Mouse (Mus musculus) regulatory T cell (primary cell): ENCODE data around the gene Akr1c21.
"Not testable (repeated sequence)": the region's sequence is repeated elsewhere in the genome, so short reads cannot be mapped to it uniquely, and the experiment has no call there.

Source experiments
- in situ Hi-C: fragments of 300-600 bp; cut with MboI, MseI; formaldehyde crosslinking; loops from one replicate; pipeline ENCODE4 v1.15.1; 2025; ENCODE audit warnings: high pct_unique_total_duplicates

Akr1c21 gene

DNA sequence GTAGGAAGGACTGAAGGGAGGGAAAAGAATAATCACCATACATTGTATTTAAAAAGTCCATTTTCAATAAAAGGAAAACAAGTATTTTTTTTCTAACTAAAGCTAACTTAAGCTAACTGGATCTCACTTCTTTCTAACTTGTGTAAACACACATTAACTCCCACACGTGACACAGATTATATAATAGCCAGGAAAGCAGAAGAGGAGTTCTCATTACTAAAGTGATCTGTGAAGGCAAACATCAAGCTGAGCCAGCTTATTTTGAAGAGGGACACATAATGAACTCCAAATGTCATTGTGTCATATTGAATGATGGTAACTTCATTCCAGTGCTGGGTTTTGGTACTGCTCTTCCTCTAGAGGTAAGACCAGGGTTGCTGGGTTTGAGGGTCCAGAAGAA is at the start of gene Akr1c21:
Akr1c21 (plus strand) TSS at position 205 of the 400 bp plus-strand sequence.
- in situ Hi-C loops = no loop called here

DNA sequence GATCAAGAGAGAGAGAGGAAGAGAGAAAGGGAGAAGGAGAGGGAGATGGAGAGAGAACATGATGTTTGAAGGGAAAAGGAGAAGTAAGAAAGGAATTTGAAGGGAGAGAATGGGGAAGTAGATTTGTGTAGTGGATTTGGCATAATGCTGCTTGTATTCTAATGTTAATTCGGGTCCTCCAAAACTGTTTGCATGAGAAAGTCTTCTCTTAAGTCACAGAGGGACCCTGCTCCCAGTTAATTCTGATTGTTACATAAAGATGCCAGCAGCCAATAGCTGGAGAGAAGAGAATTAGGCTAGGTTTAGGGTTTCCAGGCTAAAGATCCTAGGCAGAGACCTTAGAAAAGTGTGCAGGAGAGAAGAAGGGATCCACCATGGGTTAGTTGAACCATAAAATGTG is 14.7 kb upstream of the Akr1c21 start:
- in situ Hi-C loops = no loop called here

DNA sequence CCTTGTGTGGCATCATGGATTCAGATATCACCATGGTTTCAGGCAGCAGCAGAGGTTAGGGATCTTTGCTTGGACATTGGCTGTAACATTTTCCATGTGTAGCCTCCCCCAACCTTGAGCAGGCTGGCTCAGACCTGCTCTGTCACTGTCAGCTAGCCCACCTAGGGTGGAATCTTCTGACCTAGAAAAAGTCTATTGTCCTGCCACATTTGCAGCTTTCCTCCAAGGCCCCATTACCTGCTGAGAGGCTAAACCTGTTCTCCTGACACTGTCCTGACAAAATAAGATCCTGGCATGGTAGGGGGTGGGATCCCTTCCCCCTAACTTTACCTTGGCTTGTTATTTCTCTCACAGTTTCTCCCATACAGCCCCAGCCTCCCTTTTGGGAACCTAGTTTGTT is 13.4 kb upstream of the Akr1c21 start:
- in situ Hi-C loops = no loop called here

DNA sequence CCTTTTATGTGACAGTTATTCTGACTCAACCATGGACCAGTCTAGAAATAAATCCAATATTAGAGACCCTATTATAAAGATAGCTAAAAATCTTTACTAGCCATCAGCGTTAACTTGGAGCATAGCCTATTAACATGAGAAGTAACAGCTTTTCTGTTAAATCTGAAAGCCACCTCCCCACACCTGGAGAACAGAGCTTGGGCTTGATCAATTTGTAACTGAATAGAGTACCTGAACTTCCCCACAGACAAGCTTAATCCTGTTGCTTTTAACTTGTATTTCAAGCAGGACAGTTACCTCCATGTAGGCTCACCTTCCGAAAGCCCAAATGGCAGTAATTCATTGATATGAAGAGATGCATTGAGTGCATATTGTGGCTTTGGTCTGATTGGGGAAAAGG is 7.9 kb upstream of the Akr1c21 start:
- in situ Hi-C loops = no loop called here

DNA sequence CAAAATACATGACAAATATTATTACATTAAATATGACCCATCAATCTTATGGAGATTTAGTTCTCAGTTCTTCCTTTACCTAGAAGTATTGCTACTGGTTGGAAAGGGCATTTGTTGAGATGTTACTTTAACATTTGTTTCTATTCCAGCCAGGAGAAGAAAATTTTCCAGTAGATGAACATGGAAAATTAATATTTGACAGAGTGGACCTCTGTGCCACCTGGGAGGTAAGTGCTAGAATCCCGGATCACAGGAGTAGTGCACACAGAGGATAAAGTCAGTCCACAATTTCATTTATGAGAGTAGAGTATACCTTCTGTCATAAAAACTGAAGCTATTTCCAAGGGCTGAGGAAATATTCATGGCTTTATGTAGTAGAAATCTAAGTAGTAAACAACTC is 3.0 kb downstream of the Akr1c21 start:
- in situ Hi-C loops = no loop called here

DNA sequence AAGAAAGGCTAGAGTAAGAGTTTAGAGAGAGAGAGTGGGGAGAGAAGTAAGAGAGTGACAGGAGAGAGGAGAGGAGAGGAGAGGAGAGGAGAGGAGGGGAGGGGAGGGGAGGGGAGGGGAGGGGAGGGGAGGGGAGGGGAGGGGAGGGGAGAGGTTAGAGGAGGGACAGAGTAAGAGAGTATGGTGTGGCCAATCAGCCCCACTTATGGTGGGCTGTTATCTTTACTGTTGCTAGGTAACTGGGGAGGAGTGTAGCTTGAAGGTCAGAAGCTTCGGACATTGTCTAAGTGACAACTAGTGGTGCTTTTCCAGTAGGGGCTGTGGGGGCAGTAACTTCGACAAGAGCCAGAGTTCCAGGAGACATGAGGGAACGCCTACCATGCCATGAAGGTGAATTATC is 29.6 kb downstream of the Akr1c21 start:
- in situ Hi-C loops = not testable (repeated sequence)

DNA sequence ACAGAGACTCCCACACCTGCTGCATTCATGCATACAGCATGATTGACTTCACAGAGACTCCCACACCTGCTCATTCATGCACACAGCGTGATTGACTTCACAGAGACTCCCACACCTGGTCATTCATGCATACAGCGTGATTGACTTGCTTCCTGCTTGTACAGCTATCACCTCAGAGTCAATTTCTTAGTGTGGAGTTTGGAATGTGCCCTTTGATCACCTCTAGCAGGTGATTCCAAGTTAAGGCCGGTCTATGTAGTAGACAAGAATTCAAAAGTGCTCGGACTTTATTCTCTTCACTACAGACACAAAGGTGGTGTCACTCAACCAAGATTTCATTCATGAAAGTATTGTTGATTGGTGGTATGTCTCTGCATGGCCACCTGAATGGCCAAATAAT is 32.9 kb downstream of the Akr1c21 start:
- in situ Hi-C loops = no loop called here

DNA sequence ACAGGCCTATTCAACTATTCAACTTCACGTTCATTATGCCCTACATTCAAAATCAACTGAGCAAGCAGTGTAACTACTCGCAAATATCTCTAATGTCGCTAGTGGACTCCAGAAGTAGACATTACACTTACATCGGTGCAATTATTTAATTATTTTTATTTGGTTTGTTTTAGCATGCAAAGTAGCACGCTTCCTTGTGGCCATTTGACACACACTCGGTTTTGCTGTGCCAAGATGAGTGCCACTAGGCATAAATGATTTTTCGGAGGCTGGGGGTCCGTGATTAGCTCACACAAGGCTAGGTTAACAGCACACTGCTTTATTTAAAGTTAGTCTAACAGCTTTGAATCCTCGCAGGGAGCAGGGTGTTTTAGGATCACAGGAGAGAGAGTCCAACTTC is 34.7 kb downstream of the Akr1c21 start:
- in situ Hi-C loops = no loop called here

DNA sequence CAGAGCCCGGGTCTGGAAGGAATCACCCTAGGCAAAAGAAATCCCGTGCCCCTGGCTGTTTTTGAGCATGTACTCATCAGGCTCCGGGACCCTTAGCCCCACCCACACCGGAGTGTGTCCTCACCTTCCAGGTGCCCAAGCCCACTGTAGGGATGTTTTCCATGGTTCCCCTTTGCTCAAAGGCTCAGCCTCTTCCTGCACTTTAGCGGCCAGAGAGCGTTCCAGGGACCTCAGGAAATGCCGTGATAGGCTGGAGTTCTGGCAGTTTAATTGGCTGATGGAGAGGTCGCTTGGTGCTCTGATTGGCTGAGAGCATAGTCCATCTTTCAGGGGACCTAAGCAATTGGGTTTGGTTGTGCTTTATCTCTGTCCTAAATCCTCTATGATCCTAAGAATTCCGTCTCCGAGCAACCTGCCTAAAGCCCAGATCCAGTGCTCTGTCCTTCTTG is 35.1 kb downstream of the Akr1c21 start, which contains the start of gene Akr1e1:
Akr1e1 (minus strand) TSS at position 214 of the 449 bp plus-strand sequence.
- in situ Hi-C loops = no loop called here

DNA sequence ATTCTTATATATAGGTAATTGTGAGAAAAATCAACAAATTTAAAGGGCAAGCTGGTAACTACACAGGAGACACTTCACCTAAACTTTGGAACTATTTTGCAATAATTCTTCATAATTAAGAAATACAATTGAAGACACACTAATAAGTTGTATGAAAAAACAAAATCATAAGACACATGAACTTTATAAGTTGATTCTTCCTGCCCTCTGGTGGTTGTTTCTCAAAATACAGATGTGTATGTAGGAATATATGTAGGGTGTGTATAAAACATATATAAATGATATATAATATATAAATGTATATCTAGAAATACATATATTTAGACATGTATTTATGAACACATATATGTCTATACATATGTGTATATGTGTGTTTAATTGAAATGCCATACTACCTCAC is 37.0 kb downstream of the Akr1c21 start:
- in situ Hi-C loops = loop anchor here (5.0 kb wide), 1 partner anchor 479 kb away; no protein-coding TSS in a partner anchor
